Mouse (Mus musculus) brain, embryonic 14.5 days (tissue): ENCODE measurements around the gene Macrod2. TPM values are rescaled to one million over a fixed set of nuclear protein-coding genes. Genes with fewer than 3 reads are reported as not detected.

ENCODE experiments used
- DNase-seq: peaks from one replicate; pipeline ENCODE4 v3.0.0-alpha.2; 2011; ENCODE audit warnings: low read depth
- CTCF ChIP-seq: fragments of 200-500 bp; IDR thresholded peaks from 2 replicates; pipeline ENCODE4 v1.5.1; 2012; ENCODE audit warnings: inconsistent platforms, mild to moderate bottlenecking, moderate library complexity, borderline replicate concordance; ENCODE audit not compliant: insufficient read depth, insufficient read length; ENCODE audit errors: extremely low read depth
- POLR2A ChIP-seq: fragments of 200-500 bp; IDR thresholded peaks from 2 replicates; pipeline ENCODE4 v1.6.1; 2012; ENCODE audit warnings: mild to moderate bottlenecking, inconsistent platforms, borderline replicate concordance; ENCODE audit not compliant: poor library complexity, insufficient read depth, insufficient read length, severe bottlenecking; ENCODE audit errors: extremely low read depth
- polyA plus RNA-seq: library from polyadenylated mRNA; depleted of rRNA; stranded (reverse); fragments of >200 nt; gene quantifications from 2 replicates; pipeline ENCODE4 v1.2.3, GENCODE M21; 2012

The Macrod2 gene
- polyA plus RNA-seq, 1 experiment: 24.1 TPM

DNA sequence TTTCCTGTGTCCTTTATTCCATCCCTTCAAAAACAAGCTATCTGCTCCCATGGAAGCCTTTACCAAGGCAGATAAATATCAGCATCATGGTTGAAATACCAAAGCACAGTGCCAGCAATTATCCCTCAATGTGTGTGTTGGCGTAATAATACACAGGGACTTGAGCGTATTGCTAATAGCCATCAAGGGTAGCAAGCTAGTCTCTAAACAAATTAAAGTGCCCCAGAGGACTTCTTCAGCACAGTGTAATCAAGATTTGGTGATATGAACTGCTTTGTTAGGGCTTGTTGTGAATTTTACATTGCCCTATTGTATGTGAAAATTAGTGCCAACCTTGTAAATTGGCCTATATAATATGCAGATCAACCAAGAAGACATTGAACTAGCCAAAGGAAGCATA, 201.8 kb downstream of the Macrod2 start:
- TF ChIP-seq CTCF (no peak), POLR2A (no peak)
- peak; percentile 13 for DNase-seq

DNA sequence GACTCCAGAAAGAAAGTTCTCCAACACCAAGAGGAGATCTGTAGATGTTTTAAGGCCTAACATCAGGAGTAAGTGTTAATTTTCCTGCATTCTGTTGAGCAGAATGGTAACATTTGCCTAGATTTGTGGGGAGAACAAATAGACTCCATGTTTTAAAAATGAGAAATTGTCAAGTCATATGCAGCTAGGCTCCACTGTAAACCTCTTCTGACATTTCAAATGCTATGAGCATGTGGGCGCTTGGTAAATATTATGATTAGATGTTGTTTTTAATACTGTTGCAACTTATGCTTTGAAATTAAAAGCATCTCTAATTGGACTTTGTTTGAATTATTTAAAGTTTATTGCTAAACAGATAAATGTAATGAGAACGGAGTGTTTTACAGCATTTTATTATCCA, 220.3 kb downstream of the Macrod2 start:
- no peak for DNase-seq
- TF ChIP-seq POLR2A: no peak

DNA sequence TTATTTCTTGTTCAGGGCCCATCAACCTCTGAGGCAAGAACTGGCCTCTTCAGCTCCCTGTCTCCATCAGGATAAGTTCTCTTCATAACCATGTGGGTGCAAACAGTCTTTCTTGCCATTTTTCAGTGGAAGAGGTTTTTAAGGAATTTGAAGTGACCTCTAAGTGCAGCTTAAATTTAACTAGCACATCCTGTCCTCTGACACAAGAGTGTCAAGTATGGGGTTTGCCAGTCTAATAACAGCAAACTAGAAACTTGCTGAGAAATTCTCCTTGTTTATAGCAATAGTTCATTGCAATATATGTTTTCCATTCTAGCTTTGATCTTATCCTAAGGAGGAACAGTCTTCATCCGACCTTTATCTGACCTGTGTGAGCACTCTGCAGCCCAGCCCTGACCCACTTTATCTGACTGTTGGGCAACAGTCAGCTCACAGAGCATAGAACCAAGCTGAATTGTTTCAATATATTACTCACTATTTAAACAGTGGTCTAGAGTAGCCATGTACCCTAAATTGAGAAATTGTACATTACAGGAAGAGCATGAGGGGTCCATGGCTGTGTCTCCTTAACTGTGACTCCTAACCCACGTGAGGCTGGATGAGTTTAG, 226.7 kb downstream of the Macrod2 start:
- no peak for TF ChIP-seq CTCF
- no peak for TF ChIP-seq POLR2A
- no peak for DNase-seq

DNA sequence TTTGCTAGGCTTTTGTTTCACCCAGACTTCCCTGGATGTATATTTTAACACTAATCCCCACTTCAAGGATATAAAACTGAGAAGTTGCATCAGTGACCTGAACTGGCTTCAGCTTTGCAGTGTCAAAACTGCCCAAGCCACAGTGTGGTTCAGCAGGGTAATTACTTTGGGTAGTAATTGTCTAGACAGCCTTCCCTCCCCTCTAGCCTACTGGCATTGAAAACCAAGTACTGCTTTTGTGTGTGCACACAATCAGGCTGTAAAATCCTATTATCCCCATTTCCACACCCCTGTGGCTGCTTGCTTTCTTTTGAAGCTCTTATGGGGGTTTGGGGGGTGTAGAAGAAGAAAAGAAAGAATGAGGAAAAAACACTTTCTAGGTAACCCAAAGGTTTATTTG, 258.4 kb downstream of the Macrod2 start:
- peak; percentile 85 for DNase-seq
- TF ChIP-seq POLR2A (no peak), CTCF (no peak)

DNA sequence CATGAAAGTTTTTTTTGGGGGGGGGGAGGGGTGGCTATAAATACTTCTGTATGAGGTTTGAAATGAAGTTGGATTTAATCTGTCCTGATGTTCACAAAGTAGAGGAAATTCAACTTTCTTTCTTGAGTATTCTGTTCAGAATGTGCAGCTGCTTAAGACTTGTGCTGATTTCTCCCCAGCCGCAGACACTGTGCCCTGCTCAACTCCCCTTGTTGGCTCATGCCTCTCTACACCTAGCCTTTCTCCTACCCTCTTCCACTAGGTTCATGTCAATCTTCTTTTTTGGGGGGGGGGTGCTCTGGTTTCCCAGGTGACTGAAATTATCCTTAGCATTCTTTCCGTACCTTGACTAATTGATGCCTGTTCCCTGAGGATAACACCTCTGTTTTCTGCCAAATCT, 258.9 kb downstream of the Macrod2 start:
- no peak for DNase-seq
- TF ChIP-seq POLR2A (no peak), CTCF (no peak)

DNA sequence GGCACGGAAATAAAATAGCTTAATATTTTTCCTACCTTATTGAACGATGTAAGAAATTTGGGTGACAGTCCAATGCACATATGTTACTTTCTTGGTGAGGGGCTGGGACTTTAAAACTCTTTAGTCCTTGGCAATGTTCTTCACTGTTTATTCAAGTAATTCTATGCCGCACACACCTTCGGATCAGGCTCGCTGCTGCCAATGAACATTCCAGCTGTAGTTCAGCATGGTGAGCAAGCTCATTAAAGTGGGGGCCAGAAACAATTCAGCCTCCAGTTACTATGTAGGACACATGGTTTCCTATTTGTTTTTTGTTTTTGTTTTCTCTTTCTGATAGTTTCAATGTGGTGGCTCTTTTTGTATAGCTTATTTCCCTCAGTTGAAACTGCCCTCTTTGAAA, 267.6 kb downstream of the Macrod2 start:
- TF ChIP-seq CTCF: no peak
- no peak for TF ChIP-seq POLR2A
- DNase-seq: no peak

DNA sequence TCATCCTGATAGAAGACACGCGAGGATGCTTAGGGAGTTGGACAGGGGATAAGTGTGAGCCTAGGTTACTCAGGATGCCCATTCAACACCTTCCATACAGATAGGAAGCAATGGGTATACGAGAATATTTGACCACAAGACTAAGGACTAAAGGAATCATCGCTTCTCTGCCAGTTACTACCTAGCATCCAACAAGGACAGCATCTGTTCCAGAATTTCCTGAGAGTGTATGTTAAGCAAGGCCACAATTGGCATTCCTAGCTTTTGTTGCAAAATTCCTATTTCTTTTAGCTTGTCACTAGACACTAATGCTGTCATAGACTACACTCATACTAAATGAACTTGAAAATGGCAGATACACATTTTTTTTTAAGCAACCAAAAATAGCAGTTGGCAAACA, 269.3 kb downstream of the Macrod2 start:
- DNase-seq: no peak
- TF ChIP-seq POLR2A: no peak
- TF ChIP-seq CTCF: no peak

DNA sequence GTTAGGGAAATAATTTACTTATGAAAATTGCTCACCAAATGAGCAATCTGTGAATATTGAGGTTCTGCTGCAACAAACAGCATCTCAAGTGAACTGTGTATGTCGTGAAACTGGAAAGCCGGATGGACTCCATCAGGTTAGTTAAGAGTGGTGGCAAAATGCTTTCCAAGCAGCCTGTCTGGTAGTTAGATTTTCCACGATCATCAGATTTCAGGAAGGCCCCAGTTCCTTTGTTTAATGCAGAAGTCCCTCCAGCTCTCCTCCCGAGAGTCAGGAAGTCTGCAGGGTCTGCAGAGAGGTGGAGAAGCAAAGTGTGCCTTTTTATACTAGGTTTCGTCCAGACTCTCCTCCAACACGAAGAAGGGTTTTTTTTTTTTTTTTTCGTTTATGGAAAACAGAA, 271.7 kb downstream of the Macrod2 start:
- TF ChIP-seq CTCF (no peak), POLR2A (no peak)
- DNase-seq: peak; percentile 59

DNA sequence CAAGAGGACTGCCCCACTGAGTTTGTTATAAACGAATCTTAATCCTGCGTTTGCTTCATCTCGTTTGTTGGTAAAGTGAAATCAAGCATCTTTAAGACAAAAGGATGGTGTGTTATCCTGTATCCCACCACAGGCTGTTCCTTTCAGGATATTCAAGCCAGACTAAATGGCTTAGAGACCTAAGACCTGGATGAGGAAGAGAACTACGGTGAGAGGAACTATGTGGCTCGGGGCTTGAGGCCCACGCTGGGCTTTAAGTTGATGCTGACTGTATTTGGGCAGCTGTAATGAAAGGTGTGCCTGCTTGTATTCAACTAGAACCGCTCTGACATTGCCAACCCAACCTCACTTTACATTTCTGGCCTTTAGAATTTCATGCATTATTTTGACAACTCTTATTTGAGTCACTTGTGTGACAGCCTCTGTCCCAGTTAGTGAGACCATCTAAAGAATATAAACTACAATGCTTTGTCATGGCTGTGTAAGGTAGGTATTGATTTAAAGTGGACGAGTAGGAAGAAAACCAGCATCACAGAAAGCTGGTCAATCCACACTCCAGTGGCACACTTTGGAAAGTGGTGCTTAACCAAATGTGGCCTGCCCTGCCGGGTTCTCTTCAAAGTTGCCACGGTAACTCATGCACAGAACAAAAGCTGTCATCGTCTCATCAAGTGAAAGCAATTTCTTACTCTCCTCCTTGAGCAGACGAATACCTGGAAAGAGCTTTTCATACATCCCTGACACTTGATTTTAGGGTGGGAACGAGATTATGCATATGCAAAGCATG, 272.3 kb downstream of the Macrod2 start:
- DNase-seq: peak; percentile 55
- no peak for TF ChIP-seq CTCF

DNA sequence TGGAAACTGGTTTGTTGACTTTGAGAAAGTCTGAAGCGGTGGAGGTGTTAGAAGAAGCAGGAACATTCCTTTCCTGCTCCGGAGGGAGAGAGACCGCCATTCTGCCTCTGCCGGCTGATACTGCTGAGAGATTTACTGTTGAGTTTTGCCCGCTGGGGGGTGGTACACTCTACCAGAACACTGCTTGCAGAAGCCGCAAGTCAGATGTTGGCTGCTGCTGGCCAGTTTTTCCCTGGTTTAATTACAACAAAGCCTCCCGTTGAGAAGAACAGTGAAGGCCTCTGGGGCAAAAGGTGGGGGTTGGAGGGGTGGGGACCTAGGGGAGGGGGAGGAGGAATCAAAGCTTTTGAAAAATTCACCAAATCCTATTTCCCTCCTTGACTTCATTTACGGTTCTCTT, 273.2 kb downstream of the Macrod2 start:
- TF ChIP-seq POLR2A: 0 out of 2 replicates have a peak, but pooled peaks have one; percentile 4
- peak; percentile 77 for TF ChIP-seq CTCF
- DNase-seq: peak; percentile 97

DNA sequence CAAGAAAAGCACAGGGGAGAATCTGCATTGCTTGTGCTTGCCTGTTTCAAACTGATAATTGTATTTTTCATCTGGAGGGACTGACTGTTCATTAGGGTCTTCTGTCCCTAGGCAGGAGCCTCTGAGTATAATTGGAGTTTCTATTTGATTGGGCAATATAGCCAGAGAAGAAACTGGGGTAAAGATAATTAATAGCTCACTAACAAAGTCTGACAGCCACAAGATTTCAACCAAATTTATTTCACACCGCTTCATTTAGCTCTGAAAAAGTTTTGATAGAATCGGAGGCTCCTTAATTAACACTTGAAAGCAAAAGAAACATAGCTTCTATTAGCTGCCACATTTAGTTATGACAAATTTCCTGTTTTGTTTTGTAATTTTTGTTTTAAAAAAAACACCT, 274.0 kb downstream of the Macrod2 start:
- peak; percentile 79 for DNase-seq
- TF ChIP-seq POLR2A: no peak
- no peak for TF ChIP-seq CTCF

DNA sequence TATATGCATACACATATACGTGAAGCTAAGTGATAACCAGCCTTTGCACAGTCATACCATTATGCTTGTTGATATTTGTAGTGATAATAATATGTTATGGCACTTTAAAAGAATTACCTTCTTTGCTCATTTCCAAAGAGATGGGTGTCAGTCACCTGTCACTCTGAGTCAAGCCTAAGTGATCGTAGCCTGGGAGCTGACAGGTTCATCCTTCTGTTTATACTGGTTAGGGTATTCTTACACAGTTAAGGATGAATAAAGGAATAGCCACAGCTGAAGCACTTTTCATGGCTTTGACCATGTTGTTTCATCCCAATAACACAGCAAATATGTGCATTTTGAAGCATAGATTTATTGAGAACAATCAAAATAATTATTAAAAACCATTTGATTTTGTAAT, 274.7 kb downstream of the Macrod2 start:
- TF ChIP-seq POLR2A (no peak), CTCF (no peak)
- DNase-seq: peak; percentile 53
